Mouse (Mus musculus) heart, postnatal 0 days (tissue): ENCODE results near the gene Dpagt1.

ENCODE experiments used
- CTCF ChIP-seq: IDR thresholded peaks from 2 replicates; pipeline ENCODE4 v1.5.1; 2016; ENCODE audit warnings: antibody characterized with exemption, control low read depth, low read depth
- EP300 ChIP-seq: IDR thresholded peaks from 2 replicates; pipeline ENCODE4 v1.6.1; 2016; ENCODE audit warnings: antibody characterized with exemption, low read depth

DNA sequence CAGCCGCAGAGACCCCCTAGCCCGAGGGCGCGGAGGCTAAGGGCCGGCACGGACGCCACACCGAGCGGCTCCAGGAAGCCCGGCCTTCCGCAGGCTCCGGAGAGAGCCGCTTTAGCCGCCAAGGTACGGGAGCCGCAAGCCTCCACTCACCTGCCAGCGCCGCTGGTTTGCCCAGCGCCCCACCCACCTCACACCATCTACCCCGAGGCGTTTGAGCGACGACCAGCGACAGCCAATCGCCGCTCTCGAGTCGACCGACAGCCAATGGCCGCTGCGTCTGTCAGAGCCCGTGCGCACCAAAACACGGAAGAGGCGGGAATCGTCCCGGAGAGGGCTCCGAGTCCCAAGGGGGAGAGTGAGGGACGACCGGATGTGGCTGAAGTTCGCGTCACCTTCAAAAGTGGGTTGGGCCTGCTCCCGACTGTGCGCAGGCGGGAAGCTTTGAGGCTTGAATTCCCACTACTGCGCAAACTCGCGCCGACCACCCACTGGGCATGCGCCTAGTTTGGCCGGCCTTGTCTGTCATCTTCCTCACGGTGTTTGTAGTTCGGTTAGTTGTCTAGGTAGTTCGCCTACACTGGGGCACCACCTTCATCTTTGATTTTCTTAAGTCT lies 20.2 kb upstream of the Dpagt1 start, which contains the start of gene Hinfp:
- peak; percentile 90 for TF ChIP-seq EP300
- no peak for TF ChIP-seq CTCF
